Mouse (Mus musculus): Measurements from ENCODE around the gene Fat4.

The Fat4 gene

GRCm38 (mm10) chr3:38900839-38901238 lies 14.1 kb downstream of the Fat4 start:
- in situ Hi-C loops (cut with MboI, MseI): loop anchor here (25.0 kb wide), 1 partner anchor 1761 kb away; no protein-coding TSS in a partner anchor

GRCm38 (mm10) chr3:38906832-38907231 lies 20.1 kb downstream of the Fat4 start:
- in situ Hi-C loops (cut with MboI, MseI): loop anchor here (25.0 kb wide), 1 partner anchor 1755 kb away; no protein-coding TSS in a partner anchor

- in situ Hi-C loops (cut with MboI, MseI): loop anchor here (25.0 kb wide), 1 partner anchor 1754 kb away; no protein-coding TSS in a partner anchor
Measured at GRCm38 (mm10) chr3:38907676-38908425, 21.1 kb downstream of the Fat4 start.

- in situ Hi-C loops (cut with MboI, MseI): loop anchor here (25.0 kb wide), 1 partner anchor 1754 kb away; no protein-coding TSS in a partner anchor
Measured at GRCm38 (mm10) chr3:38908426-38909111, 21.8 kb downstream of the Fat4 start.

GRCm38 (mm10) chr3:38912768-38913487 lies 26.2 kb downstream of the Fat4 start:
- in situ Hi-C loops (cut with MboI, MseI): loop anchor here (25.0 kb wide), 1 partner anchor 1749 kb away; no protein-coding TSS in a partner anchor

- in situ Hi-C loops (cut with MboI, MseI): loop anchor here (25.0 kb wide), 1 partner anchor 1749 kb away; no protein-coding TSS in a partner anchor
Measured at GRCm38 (mm10) chr3:38913488-38914105, 26.9 kb downstream of the Fat4 start.

- in situ Hi-C loops (cut with MboI, MseI): loop anchor here (25.0 kb wide), 1 partner anchor 1743 kb away; no protein-coding TSS in a partner anchor
Measured at GRCm38 (mm10) chr3:38918926-38919325, 32.2 kb downstream of the Fat4 start.

- in situ Hi-C loops (cut with MboI, MseI): loop anchor here (25.0 kb wide), 1 partner anchor 1741 kb away; no protein-coding TSS in a partner anchor
Measured at GRCm38 (mm10) chr3:38921031-38921430, 34.3 kb downstream of the Fat4 start.

GRCm38 (mm10) chr3:38923251-38923686 lies 36.5 kb downstream of the Fat4 start:
- in situ Hi-C loops (cut with MboI, MseI): loop anchor here (25.0 kb wide), 1 partner anchor 1739 kb away; no protein-coding TSS in a partner anchor

GRCm38 (mm10) chr3:38928076-38928686 lies 41.4 kb downstream of the Fat4 start:
- in situ Hi-C loops (cut with MboI, MseI): no loop called here

- in situ Hi-C loops (cut with MboI, MseI): no loop called here
Measured at GRCm38 (mm10) chr3:38928751-38929150, 42.0 kb downstream of the Fat4 start.

GRCm38 (mm10) chr3:38934780-38935179 lies 48.0 kb downstream of the Fat4 start:
- in situ Hi-C loops (cut with MboI, MseI): no loop called here

- in situ Hi-C loops (cut with MboI, MseI): no loop called here
Measured at GRCm38 (mm10) chr3:38936485-38936884, 49.7 kb downstream of the Fat4 start.

GRCm38 (mm10) chr3:38937159-38937558 lies 50.4 kb downstream of the Fat4 start:
- in situ Hi-C loops (cut with MboI, MseI): no loop called here

GRCm38 (mm10) chr3:38938136-38938535 lies 51.4 kb downstream of the Fat4 start:
- in situ Hi-C loops (cut with MboI, MseI): no loop called here

- in situ Hi-C loops (cut with MboI, MseI): no loop called here
Measured at GRCm38 (mm10) chr3:38939573-38939972, 52.8 kb downstream of the Fat4 start.

GRCm38 (mm10) chr3:38940327-38940726 lies 53.6 kb downstream of the Fat4 start:
- in situ Hi-C loops (cut with MboI, MseI): no loop called here

- in situ Hi-C loops (cut with MboI, MseI): no loop called here
Measured at GRCm38 (mm10) chr3:38945157-38945556, 58.4 kb downstream of the Fat4 start.

GRCm38 (mm10) chr3:38947706-38948105 lies 61.0 kb downstream of the Fat4 start:
- in situ Hi-C loops (cut with MboI, MseI): no loop called here

- in situ Hi-C loops (cut with MboI, MseI): no loop called here
Measured at GRCm38 (mm10) chr3:38952602-38953001, 65.9 kb downstream of the Fat4 start.

GRCm38 (mm10) chr3:38954196-38954595 lies 67.5 kb downstream of the Fat4 start:
- in situ Hi-C loops (cut with MboI, MseI): no loop called here

Data from T-helper 1 cell (primary cell).